Mouse (Mus musculus) retina, adult 2 months (tissue): Measurements from ENCODE around the gene Vasp.

Experiments used
- DNase-seq: peaks from one replicate; pipeline ENCODE4 v3.0.0-alpha.2; 2012; ENCODE audit warnings: low read depth, low spot score

Gene Vasp

GRCm38 (mm10) chr7:19270509-19271237, 944 bp downstream of the Vasp start:
- DNase-seq = no peak

DNA sequence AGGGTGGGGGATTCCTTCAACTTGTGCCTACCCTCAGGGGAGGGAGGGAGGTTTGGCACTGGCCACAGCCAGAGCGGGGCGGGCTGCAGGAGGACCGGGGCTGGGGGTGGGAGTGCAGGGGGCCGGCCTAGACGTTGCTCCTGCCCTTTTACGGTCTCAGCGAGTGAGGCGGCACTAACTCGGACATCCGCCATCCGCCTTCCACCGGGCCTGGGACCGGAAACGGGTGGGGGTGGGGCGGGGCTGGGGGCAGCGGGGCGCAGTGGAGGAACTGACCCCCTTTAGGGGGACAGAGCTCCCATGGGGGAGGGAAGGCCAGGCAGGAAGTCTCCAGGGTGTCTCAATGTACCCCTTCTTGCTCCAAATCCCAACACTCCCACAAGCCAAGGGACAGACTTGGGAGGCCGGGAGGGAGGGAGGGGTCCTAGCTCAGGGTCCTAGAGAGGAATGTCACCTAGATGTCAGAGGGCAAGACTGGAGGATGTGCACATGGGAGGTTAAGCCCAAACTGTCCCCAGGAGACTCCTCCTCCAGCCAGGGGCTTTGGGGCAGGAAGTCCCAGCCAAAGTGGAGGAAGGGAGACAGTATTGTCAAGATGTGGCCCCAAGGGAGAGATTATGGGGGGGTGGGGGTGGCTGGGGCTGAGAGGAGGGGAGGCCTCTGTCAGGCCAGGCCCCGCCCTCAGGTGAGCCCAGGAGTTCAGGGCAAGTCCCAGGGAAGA, 1.7 kb downstream of the Vasp start:
- no peak for DNase-seq

DNA sequence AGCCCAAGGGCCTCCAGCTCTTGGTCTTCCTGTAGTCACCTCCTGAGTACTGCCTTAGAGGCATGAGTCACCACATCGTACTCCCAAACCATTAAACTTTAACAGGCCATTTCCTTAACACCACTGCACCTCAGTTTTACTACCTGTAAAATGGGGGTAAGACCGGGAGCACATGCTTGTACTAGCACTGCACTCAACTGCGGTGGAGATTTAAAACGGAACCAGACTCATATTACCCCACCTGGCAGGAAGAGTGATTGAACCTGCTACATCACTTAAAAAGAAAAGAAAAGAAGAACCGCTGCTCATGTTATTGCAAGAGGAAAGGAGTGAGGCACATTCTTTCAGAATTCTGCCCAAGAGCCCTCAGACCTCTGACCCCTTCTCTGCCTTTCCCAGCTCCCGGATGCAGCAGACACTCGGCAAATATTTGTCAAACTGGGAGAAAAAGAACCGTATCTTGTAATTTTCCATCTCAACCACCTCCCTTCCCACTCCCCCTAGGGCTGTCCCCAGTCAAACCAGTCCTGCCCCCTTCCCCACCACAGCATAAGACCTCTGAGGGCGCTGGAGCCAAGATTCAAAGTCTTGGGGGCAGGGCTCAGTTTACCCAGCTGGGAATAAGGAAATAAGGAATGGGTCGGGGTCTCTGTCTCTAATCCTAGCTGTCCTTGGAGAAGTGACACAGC, 2.5 kb downstream of the Vasp start:
- no peak for DNase-seq

DNA sequence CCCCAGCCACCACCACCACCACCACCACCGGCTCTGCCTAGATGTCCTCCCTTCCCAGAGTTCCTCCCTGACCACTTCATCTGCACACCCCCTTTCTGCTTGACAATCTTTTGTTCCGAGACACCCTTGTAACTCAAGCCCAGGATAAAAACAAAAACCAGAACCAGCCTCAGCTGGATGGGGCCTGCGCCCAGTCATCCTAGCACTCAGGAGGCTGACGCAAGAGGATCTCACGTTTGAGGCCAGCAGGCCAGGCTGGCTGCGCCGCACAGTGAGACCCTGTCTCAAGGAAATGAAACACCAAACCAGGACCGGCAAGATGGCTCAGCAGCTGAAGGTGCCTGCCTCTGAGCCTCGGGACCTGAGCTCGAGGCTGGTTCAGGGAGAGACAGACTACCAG, 4.6 kb downstream of the Vasp start:
- DNase-seq = no peak

DNA sequence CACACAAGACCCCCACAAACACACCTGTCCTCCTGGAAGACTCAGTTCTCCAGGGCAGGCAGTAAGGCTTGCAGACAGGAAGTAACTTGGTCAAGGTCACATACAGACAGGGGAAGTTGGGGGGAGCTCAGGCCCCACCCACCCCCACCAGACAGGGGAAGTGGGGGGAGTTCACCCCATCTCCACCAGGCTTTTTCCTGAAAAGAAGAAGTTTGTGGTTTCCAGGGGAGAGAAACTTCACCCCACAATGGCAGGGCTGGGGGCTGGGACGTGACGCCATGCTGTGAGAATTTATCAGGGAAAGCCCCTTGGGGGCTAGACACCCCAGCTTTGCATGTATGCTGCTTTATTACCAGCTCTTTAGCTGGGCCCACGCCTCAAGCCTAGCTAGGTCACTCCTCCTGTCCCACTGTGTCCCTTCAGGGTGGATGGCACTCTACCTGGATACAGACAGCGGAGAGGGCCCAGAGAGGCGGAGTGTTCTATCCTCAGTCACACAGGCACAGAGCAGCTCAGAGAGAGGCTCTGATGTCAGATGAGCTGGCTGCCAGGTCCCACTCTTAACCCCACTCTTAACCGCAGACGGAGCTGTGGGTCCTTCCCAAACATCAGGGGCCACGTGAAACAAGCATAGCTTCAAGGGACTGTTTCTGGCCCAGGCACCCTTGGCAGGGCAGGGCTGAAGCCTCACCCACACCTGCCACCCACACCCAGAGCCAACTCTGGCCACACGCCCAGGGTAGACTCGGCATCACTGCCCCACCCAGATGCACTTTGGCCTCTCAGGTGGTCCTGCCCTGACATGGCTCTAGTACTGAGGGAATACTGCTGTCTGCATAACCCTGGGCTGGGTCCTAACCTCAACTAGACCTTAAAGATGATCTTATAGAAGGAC, 5.4 kb downstream of the Vasp start:
- no peak for DNase-seq

GRCm38 (mm10) chr7:19265147-19265546, 6.5 kb downstream of the Vasp start:
- DNase-seq = no peak

- no peak for DNase-seq
Observed at GRCm38 (mm10) chr7:19258336-19258735, 13.3 kb downstream of the Vasp start.

- no peak for DNase-seq
Observed at GRCm38 (mm10) chr7:19257390-19258022, 14.1 kb downstream of the Vasp start.

- no peak for DNase-seq
Observed at GRCm38 (mm10) chr7:19256567-19256966, 15.1 kb downstream of the Vasp start.

- no peak for DNase-seq
Observed at GRCm38 (mm10) chr7:19255395-19255794, 16.2 kb downstream of the Vasp start.

GRCm38 (mm10) chr7:19253437-19253836, 18.2 kb downstream of the Vasp start:
- no peak for DNase-seq

- no peak for DNase-seq
Observed at GRCm38 (mm10) chr7:19252078-19252477, 19.5 kb downstream of the Vasp start.

DNA sequence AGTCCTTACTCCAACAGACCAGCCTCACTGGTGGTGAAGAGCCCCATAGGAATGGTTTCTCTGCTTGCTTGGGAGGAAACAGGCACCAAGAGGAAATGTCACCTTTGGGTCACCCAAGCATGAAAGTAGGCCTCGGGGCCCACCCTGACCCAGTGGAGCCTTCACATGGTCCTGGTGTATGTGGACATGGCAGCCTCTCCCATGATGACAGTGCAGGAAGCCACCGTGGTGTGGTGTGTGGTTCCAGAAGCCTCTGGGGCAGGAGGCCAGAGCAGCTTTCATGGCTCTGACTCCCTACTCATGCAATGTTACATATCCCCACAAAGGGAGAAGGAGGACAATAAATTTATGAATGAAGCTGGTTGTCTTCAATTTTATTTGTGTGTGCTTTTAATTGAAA, 24.1 kb downstream of the Vasp start:
- DNase-seq = no peak

GRCm38 (mm10) chr7:19246855-19247254, 24.8 kb downstream of the Vasp start:
- no peak for DNase-seq

GRCm38 (mm10) chr7:19245083-19245482, 26.5 kb downstream of the Vasp start:
- DNase-seq = no peak

DNA sequence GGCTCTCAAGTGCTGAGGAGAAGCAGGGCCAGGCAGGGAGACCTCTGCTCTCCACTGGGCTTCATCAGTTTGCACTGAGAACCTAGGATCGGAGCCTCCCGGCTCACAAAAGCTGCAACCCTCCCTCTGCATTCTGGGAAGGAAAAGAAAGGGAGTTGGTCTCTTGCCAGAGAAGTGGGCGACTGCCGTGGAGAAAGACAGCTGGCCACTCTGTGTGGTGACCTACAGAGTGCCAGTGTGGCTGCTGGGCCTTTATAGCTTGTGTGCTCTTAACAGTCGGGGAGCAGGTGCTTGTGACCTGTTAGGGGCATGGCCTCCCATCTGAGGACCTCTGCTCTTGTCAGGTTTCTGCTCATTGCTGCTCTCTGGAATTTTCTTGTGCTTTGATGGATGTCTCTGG, 27.8 kb downstream of the Vasp start:
- no peak for DNase-seq

DNA sequence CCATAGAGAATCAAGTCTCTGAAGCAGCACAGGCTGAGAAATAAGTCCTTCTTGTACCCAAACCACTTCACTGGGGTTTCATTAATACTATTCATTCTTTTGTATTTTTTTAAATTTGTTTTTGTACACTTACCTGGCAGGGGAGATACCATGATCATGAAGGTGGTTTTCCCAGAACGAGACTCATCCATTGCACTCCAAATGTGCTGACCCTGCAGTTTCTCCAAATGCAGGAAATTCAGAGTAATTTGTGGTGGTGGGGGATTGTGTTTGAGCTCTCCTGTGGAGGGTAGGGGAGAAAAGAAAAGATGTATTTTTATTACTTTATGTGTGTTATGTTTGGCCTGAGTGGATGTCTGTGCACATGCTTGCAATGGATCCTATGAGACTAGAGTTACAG, 29.6 kb downstream of the Vasp start:
- DNase-seq = no peak

DNA sequence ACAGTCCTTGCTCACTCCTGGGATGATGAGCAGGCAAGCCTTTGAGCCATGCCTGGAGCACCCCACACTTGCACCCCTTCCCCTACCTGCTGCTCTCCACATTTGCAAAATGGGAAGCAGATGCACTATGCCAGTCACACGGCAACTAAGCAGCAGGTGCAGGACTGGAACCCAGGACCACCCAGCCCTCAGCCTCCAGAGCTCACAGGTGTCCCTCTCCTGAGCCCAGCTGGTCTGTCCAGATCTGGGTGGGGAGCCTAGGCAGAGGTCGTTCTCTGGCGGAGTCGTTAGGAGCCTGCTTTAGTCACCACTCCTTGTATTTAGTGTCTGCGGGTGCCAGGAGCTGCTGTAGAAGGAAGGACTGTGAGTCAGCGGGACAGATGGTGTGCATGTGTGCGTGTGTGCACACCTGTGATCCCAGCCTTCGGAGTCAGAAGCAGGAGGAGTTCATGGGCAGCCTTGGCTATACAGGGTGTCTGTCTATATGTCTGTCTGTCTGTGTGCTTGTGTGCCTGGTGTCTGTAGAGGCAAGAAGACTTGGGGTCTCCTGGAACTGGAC, 30.6 kb downstream of the Vasp start:
- no peak for DNase-seq

DNA sequence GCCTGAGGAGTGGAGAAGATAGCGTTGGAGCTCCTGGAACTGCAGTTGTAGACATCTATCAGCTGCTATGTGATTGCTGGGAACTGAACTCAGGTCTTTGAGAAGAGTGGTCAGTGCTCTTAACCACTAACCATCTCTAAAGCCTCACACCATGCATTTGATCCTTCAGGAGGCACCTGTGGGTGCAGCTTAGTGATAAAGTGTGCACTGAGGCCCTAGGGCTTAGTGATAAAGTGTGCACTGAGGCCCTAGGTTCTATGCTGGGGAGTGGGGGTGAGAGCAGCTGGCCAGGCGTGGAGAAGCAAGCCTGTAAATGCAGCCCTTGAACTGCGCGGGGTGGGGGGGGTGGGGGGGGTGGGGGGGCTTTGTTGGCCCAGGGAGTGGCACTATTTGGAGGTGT, 31.6 kb downstream of the Vasp start:
- DNase-seq = no peak

DNA sequence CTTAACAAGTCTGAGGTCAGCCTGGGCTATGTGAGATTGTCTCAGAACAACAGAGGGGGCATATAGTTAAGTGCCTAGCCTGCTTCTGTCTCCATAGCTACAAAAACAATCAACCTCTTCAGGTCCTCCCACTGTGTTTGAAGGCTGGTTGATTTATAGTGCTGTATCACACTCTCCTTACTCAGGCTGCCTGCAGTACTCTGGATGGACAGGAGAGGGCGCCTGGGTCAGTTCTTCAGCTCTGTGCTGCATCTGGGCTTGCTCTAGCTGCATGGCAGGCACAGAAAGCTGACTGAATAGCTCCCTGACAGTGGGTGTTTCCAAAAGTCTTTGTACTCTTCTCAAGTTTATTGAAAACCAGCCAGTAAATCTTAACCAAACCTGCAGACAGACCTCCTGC, 32.2 kb downstream of the Vasp start:
- DNase-seq = peak; percentile 72

DNA sequence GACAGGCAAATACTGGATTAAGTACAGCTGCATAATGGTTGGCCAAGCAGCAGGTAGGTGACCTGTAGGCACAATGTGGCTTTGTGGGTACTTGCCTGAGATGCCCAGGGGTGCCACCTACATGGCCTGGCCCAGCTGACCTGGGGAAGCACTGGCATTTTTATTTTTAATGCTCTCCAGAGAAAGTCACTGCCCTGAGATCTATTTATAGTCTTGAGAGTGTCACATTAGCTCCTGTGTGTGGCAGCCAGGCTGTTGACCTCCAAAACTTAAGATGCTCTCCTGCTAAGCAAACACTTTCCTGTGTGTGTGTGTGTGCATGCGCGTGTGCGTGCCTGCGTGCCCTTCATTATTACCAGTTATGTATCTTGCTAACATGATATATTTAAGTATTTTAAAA, 33.3 kb downstream of the Vasp start:
- no peak for DNase-seq
